Mouse (Mus musculus) brain, embryonic 14.5 days (tissue): ENCODE data around the gene Cd36. TPM values are rescaled to one million over a fixed set of nuclear protein-coding genes. Genes with fewer than 3 reads are reported as not detected.

Experiments
- DNase-seq: peaks from one replicate; pipeline ENCODE4 v3.0.0-alpha.2; 2011; ENCODE audit warnings: low read depth
- CTCF ChIP-seq: fragments of 200-500 bp; IDR thresholded peaks from 2 replicates; pipeline ENCODE4 v1.5.1; 2012; ENCODE audit warnings: inconsistent platforms, mild to moderate bottlenecking, moderate library complexity, borderline replicate concordance; ENCODE audit not compliant: insufficient read depth, insufficient read length; ENCODE audit errors: extremely low read depth
- POLR2A ChIP-seq: fragments of 200-500 bp; IDR thresholded peaks from 2 replicates; pipeline ENCODE4 v1.6.1; 2012; ENCODE audit warnings: mild to moderate bottlenecking, inconsistent platforms, borderline replicate concordance; ENCODE audit not compliant: poor library complexity, insufficient read depth, insufficient read length, severe bottlenecking; ENCODE audit errors: extremely low read depth
- polyA plus RNA-seq: library from polyadenylated mRNA; depleted of rRNA; stranded (reverse); fragments of >200 nt; gene quantifications from 2 replicates; pipeline ENCODE4 v1.2.3, GENCODE M21; 2012

Cd36 gene
- polyA plus RNA-seq, 1 experiment, result 3.4 TPM

DNA sequence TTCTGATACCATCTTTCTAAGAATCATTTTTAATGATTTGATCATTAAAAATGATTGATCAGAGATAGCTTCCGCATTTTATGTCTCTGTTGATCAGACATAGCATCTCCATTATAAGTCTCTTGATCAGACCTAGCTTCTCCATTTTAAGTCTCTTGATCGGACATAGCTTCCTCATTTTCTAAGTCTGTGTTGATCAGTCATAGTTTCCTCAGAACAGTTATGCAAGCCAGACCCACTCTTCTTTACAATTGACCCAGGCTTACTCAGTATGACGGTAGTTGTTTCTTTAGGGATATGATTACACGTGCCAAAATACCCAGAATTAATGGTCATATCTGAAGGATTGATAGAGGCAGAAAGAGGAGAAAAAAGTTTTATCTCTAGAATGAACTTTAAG is 31.3 kb downstream of the Cd36 start:
- TF ChIP-seq POLR2A (no peak), CTCF (no peak)

GRCm38 (mm10) chr5:17854127-17854923 is 34.3 kb downstream of the Cd36 start:
- TF ChIP-seq CTCF (no peak), POLR2A (no peak)
- no peak for DNase-seq

More for the DNA sequence above, 31.3 kb downstream of the Cd36 start:
- no peak for DNase-seq

GRCm38 (mm10) chr5:17850582-17850981 is 38.0 kb downstream of the Cd36 start:
- no peak for DNase-seq
- TF ChIP-seq POLR2A, result no peak
- no peak for TF ChIP-seq CTCF

GRCm38 (mm10) chr5:17849582-17849981 is 39.0 kb downstream of the Cd36 start:
- TF ChIP-seq CTCF (no peak), POLR2A (no peak)

GRCm38 (mm10) chr5:17848733-17849132 is 39.9 kb downstream of the Cd36 start:
- TF ChIP-seq CTCF (no peak), POLR2A (no peak)
- DNase-seq, result no peak

More at GRCm38 (mm10) chr5:17849582-17849981, 39.0 kb downstream of the Cd36 start:
- peak; percentile 11 for DNase-seq

- DNase-seq, result no peak
These were observed 40.3 kb downstream of the Cd36 start for GRCm38 (mm10) chr5:17848267-17848666.

DNA sequence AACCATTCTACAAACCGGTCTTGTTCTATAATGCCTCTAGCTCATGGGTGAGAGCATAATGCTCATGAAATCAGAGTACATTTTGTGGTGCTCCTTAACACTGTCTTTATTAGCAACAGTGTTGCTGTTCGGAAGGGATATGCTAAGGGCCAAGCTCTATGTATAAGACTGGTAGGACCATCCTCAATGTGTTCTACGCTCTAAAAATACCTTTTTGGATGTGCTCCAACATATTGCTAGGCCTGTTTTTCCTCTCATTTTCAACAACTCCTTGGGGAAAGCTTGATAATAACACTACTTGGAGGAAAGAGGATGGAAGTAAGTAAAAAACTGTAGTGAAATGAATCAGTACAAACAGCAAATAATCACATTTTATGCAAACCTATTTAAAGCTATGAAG is 44.7 kb downstream of the Cd36 start:
- TF ChIP-seq POLR2A (no peak), CTCF (no peak)
- no peak for DNase-seq

More at GRCm38 (mm10) chr5:17848267-17848666, 40.3 kb downstream of the Cd36 start:
- TF ChIP-seq CTCF (no peak), POLR2A (no peak)

DNA sequence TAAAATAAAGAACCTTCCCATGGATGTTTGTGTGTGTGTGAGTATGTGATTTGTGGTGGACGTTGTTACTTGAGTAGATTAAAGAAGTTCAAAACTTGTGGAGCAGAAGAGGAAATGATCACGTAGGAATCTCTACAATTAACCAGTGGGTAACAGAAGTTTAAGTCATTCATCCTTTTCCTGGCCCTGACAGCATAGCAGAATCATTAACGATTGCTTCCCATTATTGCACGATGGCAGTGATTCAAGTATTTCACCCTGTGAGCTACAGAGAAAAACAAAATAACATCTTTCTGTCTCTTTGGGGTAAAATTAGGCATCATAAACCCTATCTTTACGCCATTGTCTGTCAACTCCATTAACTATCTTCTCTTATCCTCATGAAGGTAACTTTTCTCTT is 45.3 kb downstream of the Cd36 start:
- no peak for DNase-seq
- no peak for TF ChIP-seq CTCF
- no peak for TF ChIP-seq POLR2A

GRCm38 (mm10) chr5:17842111-17842729 is 46.4 kb downstream of the Cd36 start:
- TF ChIP-seq POLR2A (no peak), CTCF (no peak)
- DNase-seq, result no peak

DNA sequence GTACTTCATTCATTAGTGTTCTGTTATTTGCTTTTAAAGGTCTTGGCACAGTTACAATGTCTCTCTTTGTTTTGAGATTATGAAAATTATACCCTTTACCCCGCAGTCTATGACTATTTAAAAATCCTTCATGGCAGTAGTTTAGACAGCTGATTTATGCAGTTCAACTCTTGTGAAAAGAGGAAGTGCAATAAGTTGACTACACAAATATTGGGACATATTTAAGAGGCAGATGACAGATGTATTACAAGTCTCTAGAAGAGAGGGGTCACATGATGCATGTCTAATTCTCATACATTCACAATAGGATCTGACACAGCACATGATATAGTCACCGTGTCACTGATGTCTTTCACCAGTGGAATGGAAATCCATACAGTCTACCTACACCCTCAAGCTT is 49.1 kb downstream of the Cd36 start:
- no peak for DNase-seq
- TF ChIP-seq POLR2A (no peak), CTCF (no peak)

- no peak for TF ChIP-seq POLR2A
- TF ChIP-seq CTCF, result no peak
- DNase-seq, result no peak
These were observed 52.2 kb downstream of the Cd36 start for GRCm38 (mm10) chr5:17836408-17836807.
